Mouse (Mus musculus): ENCODE results near the gene Tspan18. TPM values are rescaled to one million over a fixed set of nuclear protein-coding genes. Genes with fewer than 3 reads are reported as not detected.

Tspan18 gene
- polyA plus RNA-seq, 1 experiment from 2014 or later = 48.4 TPM

GRCm38 (mm10) chr2:93178313-93178677 lies 156.0 kb downstream of the Tspan18 start:
- peaks cover 69% of the 10 kb centered on the region for H3K27me3 ChIP-seq (ENCODE audit: low read depth, poor library complexity, severe bottlenecking)
- peak overlapping the region; percentile 91 for H3K27ac ChIP-seq (replicated peaks)
- no peaks in the 10 kb centered on the region for H3K36me3 ChIP-seq
- H3K4me1 ChIP-seq = peaks cover 90% of the 10 kb centered on the region
- DNase-seq (ENCODE audit: low spot score) = no peak
- no peaks in the 10 kb centered on the region for H3K9me3 ChIP-seq (replicated peaks)
- H3K4me3 ChIP-seq = no peak overlapping the region
- WGBS = 82% methylated on average over 4 of the region's 4 CpGs

- Histone ChIP-seq H3K9me3 (replicated peaks) (no peaks in the 10 kb centered on the region), H3K27ac (replicated peaks) (peak overlapping the region; percentile 91), H3K36me3 (no peaks in the 10 kb centered on the region), H3K27me3 (ENCODE audit: low read depth, poor library complexity, severe bottlenecking) (peaks cover 64% of the 10 kb centered on the region), H3K4me3 (peak overlapping the region; percentile 41; the same call in 1 of the 2 replicates), H3K4me1 (peaks cover 93% of the 10 kb centered on the region)
- DNase-seq (ENCODE audit: low spot score) = no peak
- WGBS = 78% methylated on average over 20 of the region's 20 CpGs
Measured at GRCm38 (mm10) chr2:93177668-93178312, 156.5 kb downstream of the Tspan18 start.

GRCm38 (mm10) chr2:93176871-93177667 lies 157.2 kb downstream of the Tspan18 start:
- WGBS = 2% methylated on average over 17 of the region's 17 CpGs

GRCm38 (mm10) chr2:93176193-93176798 lies 158.0 kb downstream of the Tspan18 start:
- Histone ChIP-seq H3K27me3 (ENCODE audit: low read depth, poor library complexity, severe bottlenecking) (peaks cover 56% of the 10 kb centered on the region), H3K9me3 (replicated peaks) (no peaks in the 10 kb centered on the region), H3K4me3 (peak overlapping the region; percentile 41), H3K4me1 (peaks cover 99% of the 10 kb centered on the region), H3K27ac (replicated peaks) (peak overlapping the region; percentile 91), H3K36me3 (no peaks in the 10 kb centered on the region)
- 14% methylated on average over 4 of the region's 4 CpGs for WGBS
- DNase-seq (ENCODE audit: low spot score) = no peak

More at GRCm38 (mm10) chr2:93176871-93177667, 157.2 kb downstream of the Tspan18 start:
- peak; percentile 88 for DNase-seq (ENCODE audit: low spot score)
- Histone ChIP-seq H3K27ac (replicated peaks) (peak overlapping the region; percentile 91), H3K4me1 (peaks cover 94% of the 10 kb centered on the region), H3K4me3 (peak overlapping the region; percentile 41), H3K27me3 (ENCODE audit: low read depth, poor library complexity, severe bottlenecking) (peaks cover 57% of the 10 kb centered on the region), H3K9me3 (replicated peaks) (no peaks in the 10 kb centered on the region), H3K36me3 (no peaks in the 10 kb centered on the region)

- no peaks in the 10 kb centered on the region for H3K36me3 ChIP-seq
- peaks cover 55% of the 10 kb centered on the region for H3K27me3 ChIP-seq (ENCODE audit: low read depth, poor library complexity, severe bottlenecking)
- 69% methylated on average over 2 of the region's 2 CpGs for WGBS
- H3K4me1 ChIP-seq = peaks cover 99% of the 10 kb centered on the region
- no peaks in the 10 kb centered on the region for H3K9me3 ChIP-seq (replicated peaks)
- no peak overlapping the region for H3K4me3 ChIP-seq
- H3K27ac ChIP-seq (replicated peaks) = peak overlapping the region; percentile 91
- DNase-seq (ENCODE audit: low spot score) = no peak
Measured at GRCm38 (mm10) chr2:93175721-93176120, 158.6 kb downstream of the Tspan18 start.

- 25% methylated on average over 5 of the region's 5 CpGs for WGBS
Measured at GRCm38 (mm10) chr2:93175278-93175677, 159.0 kb downstream of the Tspan18 start.

GRCm38 (mm10) chr2:93174159-93174558 lies 160.1 kb downstream of the Tspan18 start:
- WGBS = 9% methylated on average over 5 of the region's 5 CpGs
- peak; percentile 78 for DNase-seq (ENCODE audit: low spot score)

More at GRCm38 (mm10) chr2:93175278-93175677, 159.0 kb downstream of the Tspan18 start:
- Histone ChIP-seq H3K27ac (replicated peaks) (peak overlapping the region; percentile 91), H3K4me3 (no peak overlapping the region), H3K36me3 (no peaks in the 10 kb centered on the region), H3K4me1 (peaks cover 97% of the 10 kb centered on the region), H3K9me3 (replicated peaks) (no peaks in the 10 kb centered on the region), H3K27me3 (ENCODE audit: low read depth, poor library complexity, severe bottlenecking) (peaks cover 55% of the 10 kb centered on the region)
- DNase-seq (ENCODE audit: low spot score) = no peak

GRCm38 (mm10) chr2:93172460-93172859 lies 161.8 kb downstream of the Tspan18 start:
- WGBS = 59% methylated on average over 5 of the region's 5 CpGs
- Histone ChIP-seq H3K36me3 (no peaks in the 10 kb centered on the region), H3K27ac (replicated peaks) (peak overlapping the region; percentile 75), H3K4me1 (peaks cover 68% of the 10 kb centered on the region), H3K4me3 (no peak overlapping the region), H3K27me3 (ENCODE audit: low read depth, poor library complexity, severe bottlenecking) (peaks cover 30% of the 10 kb centered on the region), H3K9me3 (replicated peaks) (no peaks in the 10 kb centered on the region)
- no peak for DNase-seq (ENCODE audit: low spot score)

More at GRCm38 (mm10) chr2:93174159-93174558, 160.1 kb downstream of the Tspan18 start:
- Histone ChIP-seq H3K36me3 (no peaks in the 10 kb centered on the region), H3K4me3 (peak overlapping the region; percentile 21; the same call in 1 of the 2 replicates), H3K9me3 (replicated peaks) (no peaks in the 10 kb centered on the region), H3K27me3 (ENCODE audit: low read depth, poor library complexity, severe bottlenecking) (peaks cover 47% of the 10 kb centered on the region), H3K4me1 (peaks cover 85% of the 10 kb centered on the region), H3K27ac (replicated peaks) (peak overlapping the region; percentile 91)

- H3K4me1 ChIP-seq = peaks cover 63% of the 10 kb centered on the region
- peak overlapping the region; percentile 75 for H3K27ac ChIP-seq (replicated peaks)
- H3K27me3 ChIP-seq (ENCODE audit: low read depth, poor library complexity, severe bottlenecking) = peaks cover 30% of the 10 kb centered on the region
Measured at GRCm38 (mm10) chr2:93171929-93172328, 162.4 kb downstream of the Tspan18 start.

GRCm38 (mm10) chr2:93170845-93171200 lies 163.5 kb downstream of the Tspan18 start:
- Histone ChIP-seq H3K4me3 (no peak overlapping the region), H3K4me1 (peaks cover 62% of the 10 kb centered on the region), H3K9me3 (replicated peaks) (no peaks in the 10 kb centered on the region), H3K27ac (replicated peaks) (peak overlapping the region; percentile 52), H3K27me3 (ENCODE audit: low read depth, poor library complexity, severe bottlenecking) (peaks cover 21% of the 10 kb centered on the region), H3K36me3 (no peaks in the 10 kb centered on the region)
- 94% methylated on average over 5 of the region's 5 CpGs for WGBS
- DNase-seq (ENCODE audit: low spot score) = no peak

More at GRCm38 (mm10) chr2:93171929-93172328, 162.4 kb downstream of the Tspan18 start:
- WGBS = 89% methylated on average over 6 of the region's 6 CpGs
- H3K9me3 ChIP-seq (replicated peaks) = no peaks in the 10 kb centered on the region
- no peak for DNase-seq (ENCODE audit: low spot score)
- no peak overlapping the region for H3K4me3 ChIP-seq
- H3K36me3 ChIP-seq = no peaks in the 10 kb centered on the region

- DNase-seq (ENCODE audit: low spot score) = no peak
- H3K27ac ChIP-seq (replicated peaks) = 0 out of 2 replicates have a peak overlapping the region, but pooled peaks have one; percentile 52
- H3K4me3 ChIP-seq = no peak overlapping the region
- peaks cover 18% of the 10 kb centered on the region for H3K27me3 ChIP-seq (ENCODE audit: low read depth, poor library complexity, severe bottlenecking)
- no peaks in the 10 kb centered on the region for H3K36me3 ChIP-seq
- 82% methylated on average over 19 of the region's 19 CpGs for WGBS
- no peaks in the 10 kb centered on the region for H3K9me3 ChIP-seq (replicated peaks)
- H3K4me1 ChIP-seq = peaks cover 56% of the 10 kb centered on the region
Measured at GRCm38 (mm10) chr2:93170156-93170844, 164.0 kb downstream of the Tspan18 start.

- no peaks in the 10 kb centered on the region for H3K9me3 ChIP-seq (replicated peaks)
- peaks cover 18% of the 10 kb centered on the region for H3K27me3 ChIP-seq (ENCODE audit: low read depth, poor library complexity, severe bottlenecking)
- no peaks in the 10 kb centered on the region for H3K36me3 ChIP-seq
- no peak for DNase-seq (ENCODE audit: low spot score)
- peaks cover 28% of the 10 kb centered on the region for H3K4me1 ChIP-seq
- H3K27ac ChIP-seq (replicated peaks) = 0 out of 2 replicates have a peak overlapping the region, but pooled peaks have one; percentile 38
- no peak overlapping the region for H3K4me3 ChIP-seq
- 86% methylated on average over 14 of the region's 14 CpGs for WGBS
Measured at GRCm38 (mm10) chr2:93166734-93167406, 167.4 kb downstream of the Tspan18 start.

Measured in midbrain, embryonic 10.5 days (tissue).